Mouse (Mus musculus) embryonic facial prominence, embryonic 14.5 days (tissue): ENCODE data around the gene Slc16a3. TPM values are rescaled to one million over a fixed set of nuclear protein-coding genes. Genes with fewer than 3 reads are reported as not detected.

ENCODE experiments used
- ATAC-seq: fragments of 200-750 bp; cut with Nextera tagmentation; 2 replicates; pipeline ENCODE4 v1.8.0; 2017; ENCODE audit warnings: low read depth, moderate number of reproducible peaks, moderate TSS enrichment
- DNase-seq: peaks from one replicate; pipeline ENCODE4 v3.0.0-alpha.2; 2015; ENCODE audit warnings: low spot score
- H3K27ac ChIP-seq: fragments of 300-500 bp; sonication (generic); replicated peaks from 2 replicates; pipeline ENCODE4 v1.5.1; 2014; ENCODE audit warnings: low read depth, mild to moderate bottlenecking, low read length, moderate library complexity
- H3K27me3 ChIP-seq: fragments of 300-500 bp; sonication (generic); replicated peaks from 2 replicates; pipeline ENCODE4 v1.6.1; 2014; ENCODE audit warnings: low read length; ENCODE audit not compliant: control insufficient read depth, insufficient read depth
- H3K36me3 ChIP-seq: fragments of 300-500 bp; sonication (generic); 2 replicates; pipeline ENCODE4 v1.6.1; 2014; ENCODE audit warnings: low read length, mixed read lengths; ENCODE audit not compliant: control insufficient read depth, insufficient read depth
- H3K4me1 ChIP-seq: fragments of 300-500 bp; sonication (generic); 2 replicates; pipeline ENCODE4 v1.6.1; 2014; ENCODE audit warnings: antibody characterized with exemption, low read length; ENCODE audit not compliant: control insufficient read depth, insufficient read depth
- H3K4me2 ChIP-seq: fragments of 300-500 bp; sonication (generic); 2 replicates; pipeline ENCODE4 v1.6.1; 2014; ENCODE audit warnings: low read depth, mild to moderate bottlenecking, low read length, moderate library complexity, mixed read lengths
- H3K4me3 ChIP-seq: fragments of 300-500 bp; sonication (generic); 2 replicates; pipeline ENCODE4 v1.5.1; 2014; ENCODE audit warnings: low read depth, mild to moderate bottlenecking, low read length
- H3K9ac ChIP-seq: fragments of 300-500 bp; sonication (generic); 2 replicates; pipeline ENCODE4 v1.6.1; 2014; ENCODE audit warnings: low read depth, mild to moderate bottlenecking, low read length, moderate library complexity, mixed read lengths
- H3K9me3 ChIP-seq: fragments of 300-500 bp; sonication (generic); 2 replicates; pipeline ENCODE4 v1.6.1; 2016; ENCODE audit warnings: low read length; ENCODE audit not compliant: control insufficient read depth
- WGBS: fragments of 180-500 bp; shearing (Covaris S2); extraction: QIAGEN DNeasy Blood & Tissue Kit; methylation state at CpG from one replicate; pipeline ENCODE4 v1.1.7; 2014; 5-methylcytosine and 5-hydroxymethylcytosine counted together
- polyA plus RNA-seq: library from polyadenylated mRNA; unstranded; fragments of >200 nt; fragmentation: Nextera tagmentation; extraction: Ambion mirVana; gene quantifications from 2 replicates; pipeline ENCODE4 v1.2.1, GENCODE M21; 2014

Slc16a3 gene
- polyA plus RNA-seq, 1 experiment from 2014 or later = 35.2 TPM

GRCm38 (mm10) chr11:120960248-120960647 lies 12.0 kb downstream of the Slc16a3 start:
- Histone ChIP-seq H3K9me3 (no peaks in the 10 kb centered on the region), H3K27ac (no peak overlapping the region), H3K36me3 (peaks cover 93% of the 10 kb centered on the region), H3K27me3 (no peaks in the 10 kb centered on the region), H3K4me1 (no peaks in the 10 kb centered on the region), H3K9ac (no peak overlapping the region), H3K4me3 (no peak overlapping the region), H3K4me2 (no peak overlapping the region)
- ATAC-seq (no peak), DNase-seq (no peak)
- WGBS = 73% methylated on average over 1 of the region's 1 CpGs

GRCm38 (mm10) chr11:120961594-120961993 lies 13.3 kb downstream of the Slc16a3 start:
- Histone ChIP-seq H3K4me2 (no peak overlapping the region), H3K27me3 (no peaks in the 10 kb centered on the region), H3K4me3 (no peak overlapping the region), H3K4me1 (no peaks in the 10 kb centered on the region), H3K36me3 (peaks cover 95% of the 10 kb centered on the region), H3K9ac (no peak overlapping the region), H3K27ac (no peak overlapping the region), H3K9me3 (no peaks in the 10 kb centered on the region)
- no peak for ATAC-seq
- no peak for DNase-seq
- 88% methylated on average over 7 of the region's 7 CpGs for WGBS

GRCm38 (mm10) chr11:120962050-120962771 lies 13.9 kb downstream of the Slc16a3 start:
- Histone ChIP-seq H3K36me3 (peaks cover 96% of the 10 kb centered on the region), H3K4me2 (no peak overlapping the region), H3K9ac (no peak overlapping the region), H3K4me3 (no peak overlapping the region), H3K4me1 (no peaks in the 10 kb centered on the region), H3K27me3 (no peaks in the 10 kb centered on the region), H3K27ac (no peak overlapping the region), H3K9me3 (no peaks in the 10 kb centered on the region)
- DNase-seq (no peak), ATAC-seq (no peak)
- WGBS = 93% methylated on average over 13 of the region's 13 CpGs

GRCm38 (mm10) chr11:120962909-120963308 lies 14.6 kb downstream of the Slc16a3 start:
- no peak overlapping the region for H3K4me2 ChIP-seq
- 82% methylated on average over 7 of the region's 7 CpGs for WGBS
- no peak overlapping the region for H3K27ac ChIP-seq
- no peaks in the 10 kb centered on the region for H3K27me3 ChIP-seq
- no peak for DNase-seq
- H3K4me1 ChIP-seq = no peaks in the 10 kb centered on the region
- H3K36me3 ChIP-seq = peaks cover 96% of the 10 kb centered on the region
- no peak for ATAC-seq
- H3K9me3 ChIP-seq = no peaks in the 10 kb centered on the region
- no peak overlapping the region for H3K4me3 ChIP-seq
- no peak overlapping the region for H3K9ac ChIP-seq

- Histone ChIP-seq H3K4me3 (no peak overlapping the region), H3K9ac (no peak overlapping the region), H3K9me3 (no peaks in the 10 kb centered on the region), H3K27me3 (no peaks in the 10 kb centered on the region), H3K36me3 (peaks cover 96% of the 10 kb centered on the region), H3K4me1 (no peaks in the 10 kb centered on the region), H3K27ac (no peak overlapping the region), H3K4me2 (no peak overlapping the region)
- WGBS = 72% methylated on average over 10 of the region's 10 CpGs
- DNase-seq = peak; percentile 48
- no peak; the same call in 1 of the 2 replicates for ATAC-seq
Observed at GRCm38 (mm10) chr11:120964195-120965157, 16.2 kb downstream of the Slc16a3 start.

GRCm38 (mm10) chr11:120965587-120965986 lies 17.3 kb downstream of the Slc16a3 start:
- ATAC-seq = no peak
- DNase-seq = no peak
- peaks cover 97% of the 10 kb centered on the region for H3K36me3 ChIP-seq
- no peaks in the 10 kb centered on the region for H3K9me3 ChIP-seq
- no peak overlapping the region for H3K4me3 ChIP-seq
- no peaks in the 10 kb centered on the region for H3K4me1 ChIP-seq
- WGBS = 65% methylated on average over 4 of the region's 4 CpGs
- no peak overlapping the region for H3K4me2 ChIP-seq
- no peak overlapping the region for H3K9ac ChIP-seq
- no peak overlapping the region for H3K27ac ChIP-seq
- no peaks in the 10 kb centered on the region for H3K27me3 ChIP-seq

DNA sequence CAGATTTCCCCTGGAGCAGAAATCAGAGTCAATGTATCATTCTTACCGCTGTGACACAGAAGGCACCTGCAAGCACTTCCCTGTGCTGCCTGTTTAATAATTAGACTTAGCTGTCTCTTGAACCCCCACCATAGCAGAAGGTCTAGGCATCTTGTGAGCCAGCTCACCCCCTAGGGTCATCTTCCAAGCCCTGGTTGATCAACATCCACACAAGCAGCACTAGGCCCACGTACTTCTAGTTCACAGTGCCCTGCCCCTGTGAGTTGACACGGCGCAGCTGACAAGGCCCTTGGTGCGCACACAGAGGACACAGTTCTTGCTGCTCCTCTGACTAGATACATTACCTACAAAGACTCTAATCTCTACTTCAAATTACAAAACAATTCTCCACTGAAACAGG lies 21.5 kb downstream of the Slc16a3 start:
- no peak for ATAC-seq
- Histone ChIP-seq H3K9ac (no peak overlapping the region), H3K36me3 (peaks cover 100% of the 10 kb centered on the region), H3K4me1 (no peaks in the 10 kb centered on the region), H3K27ac (no peak overlapping the region), H3K4me2 (no peak overlapping the region), H3K9me3 (no peaks in the 10 kb centered on the region), H3K27me3 (no peaks in the 10 kb centered on the region), H3K4me3 (no peak overlapping the region)
- WGBS = 87% methylated on average over 5 of the region's 5 CpGs
- DNase-seq = no peak

- ATAC-seq (no peak), DNase-seq (no peak)
- H3K27me3 ChIP-seq = no peaks in the 10 kb centered on the region
- H3K9me3 ChIP-seq = no peaks in the 10 kb centered on the region
- peaks cover 100% of the 10 kb centered on the region for H3K36me3 ChIP-seq
- no peak overlapping the region for H3K9ac ChIP-seq
- H3K4me1 ChIP-seq = no peaks in the 10 kb centered on the region
- H3K4me2 ChIP-seq = no peak overlapping the region
- WGBS = 92% methylated on average over 5 of the region's 5 CpGs
- H3K4me3 ChIP-seq = no peak overlapping the region
- H3K27ac ChIP-seq = no peak overlapping the region
Observed at GRCm38 (mm10) chr11:120971237-120971636, 23.0 kb downstream of the Slc16a3 start.
